Mouse (Mus musculus): ENCODE results near the gene Ttf2. TPM values are rescaled to one million over a fixed set of nuclear protein-coding genes. Genes with fewer than 3 reads are reported as not detected.

Gene Ttf2
- total and polyA plus RNA-seq, 2 experiments from 2014 or later: 4.4 to 13.5 TPM

DNA sequence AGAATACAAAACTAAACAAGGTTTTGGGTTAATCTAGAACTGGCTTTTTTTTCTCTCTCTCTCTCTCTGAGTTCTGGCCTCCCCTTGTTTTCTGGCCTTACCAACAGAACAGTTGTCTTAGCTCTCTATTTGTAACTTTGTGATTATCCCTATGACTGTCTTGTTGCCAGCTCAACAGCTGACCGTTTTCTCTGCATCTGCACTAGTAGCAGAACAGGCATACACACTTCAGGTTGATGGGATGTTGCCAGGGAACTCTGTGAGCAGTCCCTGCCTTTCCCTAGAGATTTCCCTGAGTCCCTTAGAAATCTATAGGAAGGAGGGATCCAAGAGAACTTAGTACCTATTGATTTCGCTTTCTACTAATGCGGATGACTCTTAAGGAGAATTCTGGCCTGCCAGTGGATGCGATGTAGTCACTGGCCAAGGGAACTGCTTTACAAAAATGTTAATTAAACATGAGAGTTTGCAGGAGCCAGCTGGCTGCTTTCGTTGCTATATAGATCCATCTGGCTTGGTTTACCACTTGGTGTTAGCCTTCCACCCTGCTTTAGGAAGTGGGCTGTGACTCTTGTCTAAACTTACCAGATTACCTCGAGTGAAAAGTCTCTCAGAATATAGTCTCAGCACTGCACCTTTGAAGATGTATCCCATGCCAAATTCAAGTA, 45.3 kb downstream of the Ttf2 start:
- no peak overlapping the region for H3K4me3 ChIP-seq (ENCODE audit: low read depth, low read length)
- no peaks in the 10 kb centered on the region for H3K9me3 ChIP-seq (replicated peaks; ENCODE audit: control insufficient read depth, low read length)
- H3K4me1 ChIP-seq (ENCODE audit: control insufficient read depth, insufficient read depth): peaks cover 10% of the 10 kb centered on the region
- no peak for DNase-seq (ENCODE audit: low spot score)
- ATAC-seq (ENCODE audit: insufficient read depth, low read depth): no peak
- H3K9ac ChIP-seq (replicated peaks; ENCODE audit: low read depth, low read length): no peak overlapping the region
- H3K4me2 ChIP-seq (ENCODE audit: low read depth, low read length): no peak overlapping the region
- no peak overlapping the region for H3K27ac ChIP-seq (ENCODE audit: low read depth)
- H3K36me3 ChIP-seq (replicated peaks; ENCODE audit: control insufficient read depth, insufficient read depth, low read length): peaks cover 12% of the 10 kb centered on the region; the same call in 1 of the 2 replicates
- H3K27me3 ChIP-seq (ENCODE audit: control insufficient read depth, insufficient read depth, low read length): no peaks in the 10 kb centered on the region
- TF ChIP-seq CTCF (IDR thresholded peaks at IDR 0.05; ENCODE audit: low read depth) (no peak), EP300 (IDR thresholded peaks at IDR 0.05; ENCODE audit: low read depth) (no peak)
- 65% methylated on average over 6 of the region's 6 CpGs for WGBS

- Histone ChIP-seq H3K4me3 (ENCODE audit: low read depth, low read length) (peak overlapping the region; percentile 53), H3K4me1 (ENCODE audit: control insufficient read depth, insufficient read depth) (peaks cover 10% of the 10 kb centered on the region), H3K9me3 (replicated peaks; ENCODE audit: control insufficient read depth, low read length) (no peaks in the 10 kb centered on the region), H3K9ac (replicated peaks; ENCODE audit: low read depth, low read length) (peak overlapping the region; percentile 49), H3K4me2 (ENCODE audit: low read depth, low read length) (peak overlapping the region; percentile 65), H3K36me3 (replicated peaks; ENCODE audit: control insufficient read depth, insufficient read depth, low read length) (no peaks in the 10 kb centered on the region), H3K27me3 (ENCODE audit: control insufficient read depth, insufficient read depth, low read length) (no peaks in the 10 kb centered on the region), H3K27ac (ENCODE audit: low read depth) (peak overlapping the region; percentile 47)
- TF ChIP-seq EP300 (IDR thresholded peaks at IDR 0.05; ENCODE audit: low read depth): no peak
- TF ChIP-seq CTCF (IDR thresholded peaks at IDR 0.05; ENCODE audit: low read depth): no peak
- DNase-seq (ENCODE audit: low spot score) (no peak), ATAC-seq (ENCODE audit: insufficient read depth, low read depth) (peak; percentile 43)
- WGBS: 29% methylated on average over 28 of the region's 28 CpGs
Observed at GRCm38 (mm10) chr3:100922506-100923375, 46.7 kb downstream of the Ttf2 start.

GRCm38 (mm10) chr3:100921825-100922505, 47.5 kb downstream of the Ttf2 start, which contains the start of gene Trim45:
Trim45 (plus strand) TSS chr3:100922202.
- Histone ChIP-seq H3K27ac (ENCODE audit: low read depth) (peak within 1 kb of the TSS; percentile 77), H3K36me3 (replicated peaks; ENCODE audit: control insufficient read depth, insufficient read depth, low read length) (no peaks in the 10 kb centered on the region), H3K4me2 (ENCODE audit: low read depth, low read length) (peak within 1 kb of the TSS; percentile 65), H3K4me3 (ENCODE audit: low read depth, low read length) (peak within 1 kb of the TSS; percentile 53), H3K4me1 (ENCODE audit: control insufficient read depth, insufficient read depth) (peaks cover 10% of the 10 kb centered on the region), H3K9me3 (replicated peaks; ENCODE audit: control insufficient read depth, low read length) (no peaks in the 10 kb centered on the region), H3K27me3 (ENCODE audit: control insufficient read depth, insufficient read depth, low read length) (no peaks in the 10 kb centered on the region), H3K9ac (replicated peaks; ENCODE audit: low read depth, low read length) (peak within 1 kb of the TSS; percentile 49)
- ATAC-seq (ENCODE audit: insufficient read depth, low read depth) (peak; percentile 97), DNase-seq (ENCODE audit: low spot score) (peak; percentile 100)
- no peak for TF ChIP-seq EP300 (IDR thresholded peaks at IDR 0.05; ENCODE audit: low read depth)
- no peak for TF ChIP-seq CTCF (IDR thresholded peaks at IDR 0.05; ENCODE audit: low read depth)
- WGBS: under 1% methylated on average over 39 of the region's 39 CpGs

GRCm38 (mm10) chr3:100920611-100921140, 48.8 kb downstream of the Ttf2 start:
- Histone ChIP-seq H3K4me2 (ENCODE audit: low read depth, low read length) (no peak overlapping the region), H3K27ac (ENCODE audit: low read depth) (no peak overlapping the region), H3K27me3 (ENCODE audit: control insufficient read depth, insufficient read depth, low read length) (no peaks in the 10 kb centered on the region), H3K36me3 (replicated peaks; ENCODE audit: control insufficient read depth, insufficient read depth, low read length) (no peaks in the 10 kb centered on the region), H3K4me3 (ENCODE audit: low read depth, low read length) (no peak overlapping the region), H3K9ac (replicated peaks; ENCODE audit: low read depth, low read length) (no peak overlapping the region), H3K4me1 (ENCODE audit: control insufficient read depth, insufficient read depth) (peaks cover 10% of the 10 kb centered on the region), H3K9me3 (replicated peaks; ENCODE audit: control insufficient read depth, low read length) (no peaks in the 10 kb centered on the region)
- no peak for ATAC-seq (ENCODE audit: insufficient read depth, low read depth)
- WGBS: 73% methylated on average over 9 of the region's 9 CpGs
- no peak for TF ChIP-seq CTCF (IDR thresholded peaks at IDR 0.05; ENCODE audit: low read depth)
- no peak for TF ChIP-seq EP300 (IDR thresholded peaks at IDR 0.05; ENCODE audit: low read depth)
- no peak for DNase-seq (ENCODE audit: low spot score)

- no peaks in the 10 kb centered on the region for H3K27me3 ChIP-seq (ENCODE audit: control insufficient read depth, insufficient read depth, low read length)
- DNase-seq (ENCODE audit: low spot score) (peak; percentile 53), ATAC-seq (ENCODE audit: insufficient read depth, low read depth) (no peak)
- no peaks in the 10 kb centered on the region for H3K9me3 ChIP-seq (replicated peaks; ENCODE audit: control insufficient read depth, low read length)
- peaks cover 3% of the 10 kb centered on the region; the same call in 1 of the 2 replicates for H3K4me1 ChIP-seq (ENCODE audit: control insufficient read depth, insufficient read depth)
- no peak overlapping the region for H3K9ac ChIP-seq (replicated peaks; ENCODE audit: low read depth, low read length)
- H3K36me3 ChIP-seq (replicated peaks; ENCODE audit: control insufficient read depth, insufficient read depth, low read length): no peaks in the 10 kb centered on the region
- no peak overlapping the region for H3K4me2 ChIP-seq (ENCODE audit: low read depth, low read length)
- H3K27ac ChIP-seq (ENCODE audit: low read depth): no peak overlapping the region
- WGBS: 17% methylated on average over 7 of the region's 7 CpGs
- no peak overlapping the region for H3K4me3 ChIP-seq (ENCODE audit: low read depth, low read length)
- TF ChIP-seq EP300 (IDR thresholded peaks at IDR 0.05; ENCODE audit: low read depth) (no peak), CTCF (IDR thresholded peaks at IDR 0.05; ENCODE audit: low read depth) (peak; percentile 68)
Observed at GRCm38 (mm10) chr3:100916844-100917243, 52.6 kb downstream of the Ttf2 start.

All from heart, postnatal 0 days (tissue).